Mouse (Mus musculus): ENCODE data around the gene Wdr95. TPM values are rescaled to one million over a fixed set of nuclear protein-coding genes. Genes with fewer than 3 reads are reported as not detected.

Wdr95 gene
- total RNA-seq, 2 experiments from 2014 or later, result 0.91 to 2.1 TPM

- DNase-seq (ENCODE audit: low spot score in 2 of 2), result no peak
Observed at GRCm38 (mm10) chr5:149622644-149623043, 94.2 kb downstream of the Wdr95 start.

DNA sequence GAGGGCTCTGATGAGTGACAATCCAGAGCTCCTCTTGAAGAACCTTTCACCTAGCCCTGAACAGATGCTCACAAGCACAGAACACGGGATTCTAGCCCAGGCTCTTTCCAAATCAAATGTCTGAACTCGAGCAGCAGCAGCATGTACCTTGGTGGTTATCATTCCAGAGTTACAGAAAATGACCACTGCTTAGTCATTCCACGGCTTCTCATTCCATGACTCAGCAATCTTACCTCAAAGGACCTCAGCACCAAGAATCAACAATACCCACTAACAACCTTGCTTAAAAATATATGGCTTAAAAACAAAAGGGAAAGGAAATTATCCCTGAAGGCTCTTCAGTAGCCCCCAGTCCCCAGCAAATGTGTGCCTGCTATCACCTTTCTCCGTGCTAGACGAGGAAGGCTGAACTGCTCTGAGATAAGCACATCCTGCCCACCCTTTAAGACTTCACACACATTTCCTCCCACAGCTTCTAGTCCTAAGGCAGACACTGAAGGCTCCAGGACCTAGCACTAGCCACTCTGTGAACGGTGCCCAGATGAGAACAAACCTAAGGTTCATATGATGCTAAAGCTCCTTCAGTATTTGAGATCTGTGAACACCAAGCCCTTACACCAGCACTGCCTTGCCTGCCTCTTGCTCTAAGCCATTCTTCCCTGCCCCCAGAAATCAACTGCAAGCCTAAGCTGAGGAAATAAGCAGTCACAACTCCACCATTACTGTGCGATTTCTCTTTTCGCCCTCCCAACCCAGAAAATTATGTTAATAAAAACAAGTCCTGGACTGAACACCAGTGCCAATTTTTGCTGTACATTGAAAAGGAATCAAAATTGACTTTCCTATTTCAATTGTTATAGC, 95.6 kb downstream of the Wdr95 start:
- no peak for DNase-seq (ENCODE audit: low spot score in 2 of 2)

- DNase-seq (ENCODE audit: low spot score in 2 of 2), result no peak
Observed at GRCm38 (mm10) chr5:149625547-149625946, 97.1 kb downstream of the Wdr95 start.

- no peak for DNase-seq (ENCODE audit: low spot score in 2 of 2)
Observed at GRCm38 (mm10) chr5:149634409-149635035, 106.0 kb downstream of the Wdr95 start.

GRCm38 (mm10) chr5:149635556-149635955, 107.1 kb downstream of the Wdr95 start:
- no peak for DNase-seq (ENCODE audit: low spot score in 2 of 2)

GRCm38 (mm10) chr5:149636075-149636920, 107.8 kb downstream of the Wdr95 start, which contains the start of gene Hsph1:
Hsph1 (minus strand) TSS chr5:149636376.
- DNase-seq (ENCODE audit: low spot score in 2 of 2), result peak; percentile 97 to 99

DNA sequence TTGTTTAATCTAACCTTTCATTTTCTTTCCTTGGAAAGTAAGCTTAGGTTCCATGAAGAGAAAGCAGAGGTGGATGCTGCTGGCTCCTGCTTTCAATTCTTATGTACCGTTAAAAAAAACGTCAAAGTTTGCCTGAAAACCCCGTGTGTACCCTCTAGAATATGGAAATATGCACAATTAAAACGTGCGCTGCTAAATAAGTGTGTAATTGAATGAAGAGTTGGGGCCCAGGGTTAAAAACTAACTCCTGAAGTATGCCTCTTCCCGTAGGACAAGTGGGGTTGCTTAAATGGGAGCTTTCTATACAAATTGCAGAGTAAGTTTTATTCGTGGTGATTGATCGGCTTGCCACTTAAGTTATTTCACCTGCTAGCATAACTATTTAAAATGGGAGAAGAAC, 108.8 kb downstream of the Wdr95 start:
- no peak for DNase-seq (ENCODE audit: low spot score in 2 of 2)

GRCm38 (mm10) chr5:149641277-149641892, 112.9 kb downstream of the Wdr95 start:
- no peak for DNase-seq (ENCODE audit: low spot score in 2 of 2)

DNA sequence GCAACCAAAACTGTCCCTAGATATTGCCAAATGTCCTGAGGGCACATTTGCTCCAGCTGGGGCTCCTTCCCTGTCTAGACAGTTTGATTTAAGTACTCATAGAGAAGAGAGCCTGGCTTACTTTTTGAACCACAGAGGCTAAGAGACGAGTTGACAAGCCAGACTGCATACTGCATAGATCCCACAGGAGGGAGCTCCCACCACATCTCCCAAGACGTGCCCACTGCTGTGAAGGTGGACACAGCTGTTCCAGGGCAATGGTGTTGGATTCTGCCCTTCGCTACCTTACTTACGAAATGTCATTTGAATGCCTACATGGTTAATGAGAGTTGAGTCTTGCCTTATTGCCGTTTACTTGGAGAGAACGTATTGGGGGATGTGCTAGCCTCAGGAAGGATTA, 113.9 kb downstream of the Wdr95 start:
- no peak for DNase-seq (ENCODE audit: low spot score in 2 of 2)

- no peak for DNase-seq (ENCODE audit: low spot score in 2 of 2)
Observed at GRCm38 (mm10) chr5:149642783-149643509, 114.5 kb downstream of the Wdr95 start.

GRCm38 (mm10) chr5:149647367-149648115, 119.1 kb downstream of the Wdr95 start:
- DNase-seq (ENCODE audit: low spot score in 2 of 2), result peak in 1 of 2 experiments; percentile 40

GRCm38 (mm10) chr5:149648196-149648595, 119.7 kb downstream of the Wdr95 start:
- no peak for DNase-seq (ENCODE audit: low spot score in 2 of 2)

GRCm38 (mm10) chr5:149648895-149649406, 120.5 kb downstream of the Wdr95 start:
- no peak for DNase-seq (ENCODE audit: low spot score in 2 of 2)

- DNase-seq (ENCODE audit: low spot score in 2 of 2), result no peak
Observed at GRCm38 (mm10) chr5:149649499-149650178, 121.2 kb downstream of the Wdr95 start.

DNA sequence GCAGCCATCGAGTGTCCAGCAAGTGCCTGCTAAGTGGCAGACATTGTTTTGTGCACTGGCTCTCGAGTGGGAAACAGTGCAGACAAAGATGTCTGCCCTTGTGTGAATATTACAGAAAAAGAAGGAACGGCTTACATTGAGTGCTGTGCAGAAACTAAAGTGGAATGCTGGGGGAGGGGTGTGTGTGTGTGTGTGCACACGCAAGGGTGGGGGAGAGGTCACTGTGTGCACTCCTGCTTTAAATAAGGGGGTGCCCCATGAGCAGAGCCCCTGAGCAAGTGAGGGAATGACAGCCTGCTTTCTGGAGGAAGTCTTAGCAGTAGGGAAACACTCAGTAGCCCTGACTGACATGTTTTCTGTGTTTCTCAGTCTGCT, 121.7 kb downstream of the Wdr95 start:
- DNase-seq (ENCODE audit: low spot score in 2 of 2), result no peak

GRCm38 (mm10) chr5:149655636-149656035, 127.2 kb downstream of the Wdr95 start:
- DNase-seq (ENCODE audit: low spot score in 2 of 2), result no peak

GRCm38 (mm10) chr5:149658022-149658421, 129.5 kb downstream of the Wdr95 start:
- DNase-seq (ENCODE audit: low spot score in 2 of 2), result no peak

DNA sequence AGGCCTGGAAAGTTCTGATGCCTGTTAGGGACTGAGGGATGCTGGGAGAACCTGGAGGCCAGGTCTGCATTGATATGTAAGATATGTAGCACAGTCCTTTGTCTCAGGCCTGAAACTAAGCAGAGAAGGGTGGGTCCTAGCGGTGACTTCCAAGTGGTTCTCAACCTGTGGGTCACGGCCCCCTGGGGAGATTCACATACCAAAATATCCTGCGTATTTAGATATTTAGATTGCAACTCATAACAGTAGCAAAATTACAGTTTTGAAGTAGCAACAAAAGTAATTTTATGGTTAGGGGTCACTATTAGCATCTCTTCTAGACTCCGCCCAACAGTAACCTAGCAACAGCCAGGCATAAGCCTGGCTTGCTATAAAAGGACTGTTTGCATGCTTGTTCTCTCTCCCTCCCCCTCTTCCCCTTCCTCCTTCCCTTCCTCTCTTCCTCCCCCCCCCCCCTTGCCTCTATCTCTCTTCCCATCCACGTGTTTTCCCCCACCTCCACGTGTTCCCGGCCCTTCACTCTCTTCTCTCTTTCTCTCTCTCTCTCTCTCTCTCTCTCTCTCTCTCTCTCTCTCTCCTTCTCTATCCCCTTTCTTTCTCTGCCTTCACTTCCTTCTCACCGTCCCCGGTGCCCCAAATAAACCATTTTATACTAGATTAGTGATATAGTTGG, 130.4 kb downstream of the Wdr95 start:
- no peak for DNase-seq (ENCODE audit: low spot score in 2 of 2)
